Mouse (Mus musculus) left cerebral cortex, adult 11 months (tissue): Measurements from ENCODE around the gene Zfp286.
"Not testable (repeated sequence)": the region's sequence is repeated elsewhere in the genome, so short reads cannot be mapped to it uniquely, and the experiment has no call there.

ENCODE experiments used
- DNase-seq: peaks from one replicate; pipeline ENCODE4 v3.0.0; 2022; ENCODE audit warnings: low spot score

The Zfp286 gene

DNA sequence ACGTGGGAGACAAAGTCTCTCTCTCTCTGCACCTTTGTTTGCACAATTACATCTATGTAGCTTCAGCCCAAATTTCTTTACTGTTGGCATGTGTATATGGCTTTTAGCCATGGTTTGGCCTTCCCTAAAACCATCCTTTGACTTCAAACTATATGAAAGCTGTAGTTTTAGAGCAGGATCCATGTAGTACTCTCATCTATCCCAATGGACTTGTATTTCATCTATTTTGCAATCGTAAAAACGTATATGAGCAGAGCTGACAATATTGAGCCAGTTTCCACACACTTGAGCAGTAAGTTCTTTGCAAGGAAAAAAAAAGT lies 315 bp upstream of the Zfp286 start:
- DNase-seq, result no peak

DNA sequence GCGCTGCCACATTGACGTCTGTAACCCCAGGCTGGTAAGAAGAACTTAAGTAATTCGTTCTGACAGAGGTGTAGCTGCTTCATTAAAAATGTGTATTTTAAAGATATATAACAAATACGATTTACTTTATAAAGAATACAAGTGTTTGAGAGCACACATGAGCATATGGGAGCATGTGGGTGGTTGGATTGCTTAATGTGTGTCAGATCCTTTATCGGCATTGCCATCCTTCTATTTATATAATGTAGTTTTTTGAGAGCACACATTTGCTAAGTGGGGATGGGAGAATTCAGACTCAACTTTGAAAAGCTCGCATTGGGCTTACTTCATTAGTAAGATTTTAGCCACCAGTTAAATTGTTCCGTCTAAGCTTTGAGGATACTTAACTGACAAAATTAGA lies 12.8 kb downstream of the Zfp286 start:
- no peak for DNase-seq

DNA sequence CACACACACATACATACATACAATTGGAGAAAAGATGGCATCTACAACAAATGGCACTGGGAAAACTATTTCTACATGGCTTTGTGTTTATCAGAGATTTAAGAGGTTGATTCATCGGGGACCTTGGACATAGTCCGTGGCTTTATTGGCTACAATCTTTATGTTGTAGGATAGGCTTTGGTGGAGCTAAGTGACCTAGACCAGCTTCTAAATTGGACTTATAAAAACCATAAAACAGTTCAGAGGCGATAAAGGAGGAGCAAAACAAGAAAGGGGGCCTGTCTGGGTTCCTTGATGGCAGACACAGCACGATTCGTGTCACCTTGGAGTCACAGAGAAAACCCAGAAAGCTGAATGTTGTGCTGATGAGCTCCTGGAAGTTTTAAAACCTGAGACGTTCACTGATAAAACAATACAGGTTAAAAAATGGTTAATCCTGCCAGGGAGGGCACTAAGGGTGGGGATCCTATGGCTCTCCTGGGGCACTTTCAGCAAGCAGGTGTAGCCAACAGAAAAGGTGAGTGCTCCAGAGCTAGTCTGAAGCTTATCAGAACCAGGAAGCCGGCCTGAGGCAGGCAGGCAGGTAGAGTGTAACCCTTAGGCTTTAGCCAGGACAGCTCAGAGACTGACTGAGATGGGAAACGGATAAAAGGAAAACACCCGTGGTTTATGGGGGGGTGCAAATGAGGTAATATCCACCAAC lies 28.4 kb downstream of the Zfp286 start:
- no peak for DNase-seq

DNA sequence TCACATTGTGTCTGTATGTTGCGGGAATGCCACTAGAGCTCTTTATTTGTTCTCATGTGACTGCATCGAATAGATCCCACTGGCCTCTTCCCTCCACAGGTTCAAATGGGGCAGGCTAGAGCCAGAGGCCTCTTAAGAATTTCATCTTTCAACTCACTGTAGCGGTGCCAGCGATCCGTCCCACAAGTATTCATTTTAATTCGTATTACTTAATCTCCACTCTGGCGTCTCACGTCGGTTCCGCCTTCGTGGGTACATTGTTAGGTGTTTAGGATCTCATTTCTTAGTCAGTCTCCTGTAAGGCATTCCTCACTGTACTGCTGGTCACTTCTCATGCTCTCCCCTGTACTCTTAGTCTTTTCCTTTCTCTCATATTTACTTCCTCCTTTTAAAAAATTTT lies 30.8 kb downstream of the Zfp286 start:
- no peak for DNase-seq

DNA sequence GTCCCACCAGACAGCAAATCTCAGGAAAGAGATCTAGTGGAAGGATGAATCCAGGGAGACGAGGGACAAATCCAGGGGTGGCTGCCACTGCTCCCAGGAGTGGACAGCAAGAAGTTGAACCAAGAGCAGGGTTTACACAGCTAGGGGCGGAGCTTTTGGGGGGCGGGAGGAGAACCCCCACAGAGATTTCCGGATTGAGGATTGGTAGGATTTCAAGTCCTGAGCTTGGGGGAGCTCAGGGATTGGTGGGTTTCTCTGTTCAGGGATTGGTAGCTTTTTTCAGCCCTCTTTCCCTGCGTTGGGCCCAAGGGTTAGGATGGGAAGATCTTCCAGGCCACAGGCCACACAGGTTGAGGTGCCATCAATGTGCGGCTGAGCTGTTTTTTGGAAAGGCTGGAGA lies 31.4 kb downstream of the Zfp286 start:
- no peak for DNase-seq

DNA sequence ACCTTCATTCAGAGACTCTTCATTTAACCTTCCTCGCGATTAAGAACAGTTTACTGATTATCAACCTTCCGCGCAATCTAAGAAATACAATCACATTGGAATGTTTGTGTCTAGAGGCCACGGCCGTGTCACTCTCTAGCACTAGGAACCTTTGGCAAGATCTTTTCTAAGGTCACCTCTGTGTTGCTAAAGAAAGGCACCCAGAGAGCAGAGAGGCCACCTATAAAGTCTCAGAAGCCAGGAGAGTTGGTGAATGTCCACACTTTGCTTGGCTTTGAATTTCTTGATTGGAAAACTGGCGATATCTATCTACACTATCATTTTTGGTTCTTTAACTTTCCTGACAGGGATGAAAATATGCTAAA lies 32.1 kb downstream of the Zfp286 start:
- DNase-seq, result no peak

DNA sequence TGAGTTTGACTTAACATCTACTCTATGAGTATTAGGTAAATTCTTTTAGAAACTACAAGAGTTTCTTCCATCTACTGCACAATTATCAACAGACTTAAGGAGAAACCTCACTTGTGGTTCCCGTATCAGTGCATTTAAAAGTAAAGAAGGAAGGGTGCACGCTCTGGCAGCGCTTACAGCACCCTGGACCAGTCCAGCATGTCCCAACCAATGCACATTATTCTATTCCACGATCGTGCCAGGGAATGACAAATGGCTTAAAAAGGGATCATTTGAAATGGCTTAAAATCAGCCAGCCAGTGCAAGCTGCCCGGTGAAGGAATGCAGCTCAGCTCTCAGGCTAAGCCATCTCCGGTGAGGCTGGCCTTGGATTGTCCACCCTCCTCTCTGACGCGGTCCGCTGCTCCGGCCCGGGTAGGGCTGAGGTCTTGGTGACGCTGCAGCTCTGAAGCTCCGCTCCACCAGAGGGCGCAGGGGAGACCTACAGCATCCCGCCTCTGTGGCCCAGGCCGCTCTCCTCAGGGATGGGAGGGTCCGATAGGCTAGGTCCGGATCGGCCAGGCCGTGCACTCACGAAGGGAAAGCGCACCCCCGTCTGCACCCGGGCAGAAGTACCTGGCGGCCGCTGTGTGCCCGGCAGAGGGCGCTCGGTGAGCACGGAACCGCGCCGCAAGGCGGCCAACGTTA lies 32.7 kb downstream of the Zfp286 start:
- peak; percentile 85 for DNase-seq

DNA sequence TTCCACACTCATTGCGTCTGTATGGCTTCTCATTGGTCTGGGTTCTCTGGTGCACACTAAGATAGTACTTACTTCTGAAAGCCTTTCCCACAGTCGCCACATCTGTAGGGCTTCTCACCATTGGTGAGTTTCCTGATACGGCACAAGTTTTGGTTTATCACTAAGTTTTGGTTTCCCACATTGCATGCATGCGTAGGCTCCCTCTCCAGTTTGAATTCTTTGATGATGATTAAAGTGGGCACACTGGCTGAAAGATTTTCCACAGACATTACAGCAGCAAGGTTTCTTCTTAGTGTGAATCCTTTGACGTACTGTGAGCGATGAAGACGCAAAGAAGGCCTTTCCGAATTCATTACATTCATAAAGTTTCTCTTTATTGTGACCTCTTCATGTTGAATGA lies 36.5 kb downstream of the Zfp286 start, which contains the start of gene Gm10428:
TSS of gene Gm10428 (plus strand) at position 321 of the 400 bp plus-strand sequence.
- DNase-seq, result no peak

DNA sequence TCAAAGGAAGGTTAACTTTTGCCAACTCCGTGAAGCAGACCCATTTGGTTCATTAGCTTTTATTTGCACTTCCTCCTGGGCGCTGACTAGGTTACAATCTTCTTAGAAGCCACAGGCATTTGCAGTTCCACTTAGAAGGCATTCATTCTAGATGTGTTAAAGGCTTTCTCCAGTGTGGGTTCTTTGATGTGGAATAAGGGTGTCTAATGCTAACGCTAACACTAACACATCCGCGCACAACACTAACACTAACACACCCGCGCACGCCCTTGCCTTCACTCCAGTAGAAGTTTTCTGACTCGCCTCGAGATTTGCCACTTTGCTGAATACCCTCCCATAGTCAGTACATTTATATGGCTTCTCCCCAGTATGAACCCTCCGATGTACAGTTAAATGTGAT lies 37.1 kb downstream of the Zfp286 start:
- no peak for DNase-seq

DNA sequence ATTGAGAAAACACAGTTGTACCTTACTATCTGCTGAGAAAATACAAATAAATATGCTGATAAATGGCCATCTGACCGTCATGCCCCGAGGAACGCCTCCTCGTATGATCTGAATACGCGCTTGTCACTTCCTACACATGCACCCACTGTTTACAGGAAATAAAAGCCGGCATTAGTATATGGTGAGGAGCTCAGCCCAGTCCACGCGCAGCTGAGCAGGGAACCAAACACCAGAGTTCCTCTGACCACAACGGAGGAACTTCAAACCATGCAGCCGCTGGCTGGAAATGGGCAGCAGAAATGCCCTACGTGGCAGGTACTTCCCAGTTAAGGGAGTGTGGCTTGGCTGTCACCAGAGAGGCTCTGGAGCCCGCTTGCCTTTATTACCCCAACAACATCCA lies 39.8 kb downstream of the Zfp286 start:
- DNase-seq, result not testable (repeated sequence)

DNA sequence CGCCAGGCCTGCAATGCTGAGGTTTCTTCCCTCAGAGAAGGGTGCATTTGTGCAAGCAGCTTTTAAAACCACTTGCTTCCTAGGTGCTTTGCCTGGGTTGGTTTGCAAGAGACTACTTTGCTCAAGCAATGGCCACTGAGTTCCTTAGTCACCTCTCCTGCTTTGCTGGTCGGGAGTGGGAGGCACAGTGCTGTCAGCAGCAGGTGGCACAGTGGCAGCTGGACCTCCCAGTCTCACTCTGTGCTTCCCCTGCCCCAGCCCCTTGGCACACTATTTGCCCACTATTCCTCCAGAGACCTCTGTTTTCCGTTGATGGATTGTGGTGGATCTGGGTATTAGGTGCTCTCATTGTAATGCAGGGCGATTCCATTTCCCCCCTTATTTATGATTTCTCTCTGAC lies 41.2 kb downstream of the Zfp286 start:
- no peak for DNase-seq

DNA sequence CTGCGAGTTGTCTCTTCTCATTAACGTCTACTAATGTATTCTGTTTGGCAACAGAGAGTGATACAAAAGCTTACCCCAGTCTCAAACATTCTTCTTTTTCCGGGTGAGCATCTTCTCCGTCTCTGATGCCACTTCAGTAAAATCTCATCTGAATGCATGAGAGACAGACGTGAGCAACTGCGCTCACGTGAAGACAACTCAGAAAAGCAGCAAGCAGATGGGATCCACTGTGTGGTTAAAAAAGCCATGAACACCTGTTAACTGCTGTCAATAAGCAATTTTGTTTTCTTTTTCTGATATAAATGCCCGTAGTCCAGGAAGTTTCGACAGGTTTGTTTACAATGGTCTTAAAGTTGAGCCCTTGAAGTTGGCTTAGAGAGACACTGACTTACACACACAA lies 42.0 kb downstream of the Zfp286 start:
- no peak for DNase-seq

DNA sequence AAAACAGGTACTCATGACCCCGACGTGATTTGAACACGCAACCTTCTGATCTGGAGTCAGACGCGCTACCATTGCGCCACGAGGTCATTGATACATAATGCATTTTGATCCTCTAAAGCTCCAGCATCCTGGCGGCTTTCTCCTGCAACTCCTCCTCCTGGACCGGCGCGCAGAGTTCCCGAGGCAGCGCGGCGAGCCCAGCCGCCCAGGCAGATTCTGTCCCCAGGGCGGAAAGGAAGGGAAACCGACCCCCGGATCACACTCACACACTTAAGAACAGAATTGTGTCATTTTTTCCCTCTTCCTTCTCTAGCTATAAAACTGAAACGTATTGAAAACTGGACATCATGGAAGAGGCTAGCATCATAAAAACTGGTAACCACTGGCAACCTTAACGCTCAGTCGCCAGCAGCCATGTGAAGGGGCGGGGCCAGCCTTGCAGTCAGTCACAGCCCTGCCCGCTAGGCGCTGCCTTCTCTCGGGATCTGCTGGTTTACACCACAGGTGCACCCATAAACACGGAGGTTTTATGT lies 43.2 kb downstream of the Zfp286 start:
- peak; percentile 50 for DNase-seq

DNA sequence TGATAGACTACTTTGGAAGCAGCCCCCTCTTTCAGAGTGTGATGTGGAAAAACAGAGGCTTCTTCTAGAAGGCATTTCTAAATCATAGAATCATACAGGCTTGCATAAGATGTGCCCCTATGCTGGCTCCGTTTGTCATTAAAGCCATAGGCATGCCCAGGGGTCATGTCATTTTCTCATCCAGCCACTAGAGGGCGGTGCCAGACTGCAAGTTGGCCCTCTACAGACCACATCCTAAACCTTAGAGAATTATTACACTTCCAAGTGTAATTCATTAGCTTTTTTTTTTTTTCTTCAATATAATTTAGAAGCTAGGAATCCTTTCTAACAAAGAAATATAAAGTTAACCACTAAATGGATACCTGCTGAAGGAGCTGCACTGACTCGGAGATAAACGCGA lies 45.2 kb downstream of the Zfp286 start:
- peak; percentile 43 for DNase-seq

DNA sequence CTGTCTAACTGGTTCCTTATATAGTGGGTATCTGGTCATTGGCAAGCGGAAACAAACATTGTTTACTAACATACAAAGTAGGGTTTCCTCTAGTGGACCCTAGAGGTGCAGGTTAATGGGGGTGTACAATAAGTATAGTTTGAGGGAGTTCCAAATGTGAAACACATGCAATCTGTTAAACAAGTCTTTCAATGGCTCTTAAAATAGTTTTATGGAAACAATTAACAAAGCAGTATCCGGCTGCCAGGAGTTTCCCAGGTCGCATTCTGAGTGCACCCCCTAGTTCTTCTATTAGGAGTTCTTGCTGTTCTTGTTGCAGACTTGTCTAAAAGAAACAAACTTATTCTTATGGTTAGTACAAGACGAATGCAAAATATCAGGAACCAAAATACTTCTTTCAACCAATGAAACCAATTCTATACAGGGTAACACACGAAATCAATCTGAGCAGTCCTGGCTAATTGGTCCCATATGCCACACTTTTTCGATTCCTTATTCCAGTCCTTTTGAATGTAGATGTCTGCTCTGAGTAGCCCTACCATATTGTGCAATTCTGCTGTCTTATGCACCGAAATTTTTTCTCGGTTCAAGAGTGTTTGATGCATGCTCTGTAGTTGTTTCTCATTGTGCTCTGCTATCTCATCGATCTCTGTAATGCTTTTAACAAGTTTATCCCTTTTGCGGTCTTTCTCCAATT lies 46.9 kb downstream of the Zfp286 start:
- DNase-seq, result no peak

DNA sequence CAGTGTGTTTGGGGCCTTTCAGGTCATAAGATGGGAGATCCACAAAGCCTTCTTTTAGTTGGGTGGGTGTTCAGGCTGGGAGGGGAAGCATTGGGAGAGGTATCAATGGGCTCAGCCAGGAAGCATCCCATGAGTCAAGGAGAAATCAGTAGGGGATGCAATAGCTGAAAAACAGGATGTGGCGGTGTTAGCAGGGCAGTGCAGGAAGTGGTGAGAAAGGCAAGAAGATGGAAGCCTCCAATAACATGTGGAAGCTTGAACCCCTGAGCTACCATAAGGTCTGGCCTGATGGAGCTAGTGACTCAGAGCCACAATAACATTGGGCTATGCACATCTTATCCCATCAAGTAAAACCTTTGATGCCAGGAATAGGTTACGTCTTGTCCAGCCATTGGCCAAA lies 48.1 kb downstream of the Zfp286 start:
- DNase-seq, result no peak

DNA sequence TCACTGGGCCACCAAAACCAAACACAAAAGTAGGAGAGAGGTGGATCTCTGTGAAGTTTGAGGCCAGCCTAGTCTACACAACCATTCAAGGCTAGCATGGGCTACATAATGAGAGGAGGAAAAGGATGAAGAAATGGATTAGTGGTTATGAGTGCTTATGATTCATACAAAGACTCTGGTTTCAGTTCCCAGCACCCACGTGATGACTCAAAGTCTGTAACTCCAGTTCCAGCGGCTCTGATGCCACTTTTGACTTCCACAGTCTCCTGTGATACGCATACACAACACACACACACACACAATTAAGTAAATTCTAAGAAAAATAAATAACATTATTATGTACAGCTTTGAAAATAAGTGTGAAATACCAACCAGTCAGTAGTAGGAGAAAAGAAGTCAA lies 56.6 kb downstream of the Zfp286 start:
- no peak for DNase-seq

DNA sequence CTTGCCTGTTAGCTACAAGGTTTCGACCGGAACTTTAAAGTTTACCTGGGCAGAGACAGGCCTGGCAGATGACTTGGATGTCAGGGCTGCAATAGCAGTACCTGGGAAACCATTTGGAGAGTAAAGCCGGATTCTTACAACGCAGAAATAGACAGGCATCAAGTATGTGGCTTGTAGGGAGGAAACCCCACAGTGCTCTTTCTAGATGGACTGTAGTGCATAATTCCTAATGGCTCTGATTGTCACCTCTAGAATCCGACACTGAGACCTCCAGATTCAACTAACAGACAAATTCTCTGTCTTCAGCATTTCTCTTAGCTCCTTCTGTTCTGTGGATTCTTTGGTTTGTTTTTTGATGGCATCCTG lies 57.3 kb downstream of the Zfp286 start:
- no peak for DNase-seq

DNA sequence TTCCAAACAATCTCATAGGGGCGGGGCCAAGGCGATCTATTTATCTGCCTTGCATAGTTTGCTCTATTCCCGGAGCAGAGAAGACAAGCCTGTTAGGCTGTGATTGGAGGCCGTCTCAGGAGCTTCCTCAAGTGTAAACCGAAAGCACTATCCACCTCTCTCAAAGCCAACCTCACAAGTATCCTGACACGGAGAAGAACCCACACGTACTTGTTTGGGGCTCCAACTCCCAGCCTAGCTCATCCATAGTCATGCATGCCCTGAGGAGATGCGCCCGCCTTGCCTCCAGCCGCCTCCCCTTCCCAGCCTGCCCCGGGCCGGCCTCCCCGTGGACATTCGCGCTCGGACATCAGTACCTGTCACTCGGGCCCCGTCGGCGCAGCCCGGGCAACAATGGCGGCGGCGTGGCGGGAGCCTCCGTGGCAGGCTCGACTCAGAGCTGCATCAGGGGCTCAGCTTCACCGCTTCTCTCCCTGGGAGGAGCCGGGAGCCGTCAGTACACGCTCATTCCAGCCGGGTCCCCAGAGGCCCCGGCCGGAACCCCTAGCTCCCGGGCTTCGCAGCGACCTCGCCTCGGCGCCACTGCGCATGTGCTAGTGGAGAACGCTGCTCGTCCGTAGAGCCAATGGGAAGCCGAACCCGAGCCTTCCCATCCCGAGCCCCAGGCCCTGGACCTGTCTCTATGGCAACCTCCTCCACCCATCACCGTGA lies 57.8 kb downstream of the Zfp286 start, which contains the start of gene Zfp287:
TSS of gene Zfp287 (minus strand) at position 595 of the 711 bp plus-strand sequence.
- peak; percentile 92 for DNase-seq

DNA sequence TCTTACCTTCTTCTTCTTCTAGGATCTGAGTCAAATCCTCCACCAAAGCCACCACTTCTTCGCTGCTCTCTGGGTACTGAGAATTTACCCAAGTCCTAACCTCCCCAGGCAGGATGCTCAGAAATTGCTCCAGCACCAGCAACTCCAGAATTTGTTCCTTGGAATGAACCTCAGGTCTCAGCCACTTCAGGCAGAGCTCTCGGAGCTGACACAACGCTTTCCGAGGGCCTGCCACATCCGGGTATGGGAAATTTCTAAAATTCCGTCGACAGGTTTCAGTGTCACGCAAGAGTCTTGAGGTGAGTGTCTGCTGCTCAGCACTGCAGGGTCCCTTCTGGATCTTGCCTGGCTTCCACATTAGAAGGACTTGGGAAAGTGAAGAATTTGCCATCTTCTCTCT lies 61.0 kb downstream of the Zfp286 start:
- DNase-seq, result no peak

DNA sequence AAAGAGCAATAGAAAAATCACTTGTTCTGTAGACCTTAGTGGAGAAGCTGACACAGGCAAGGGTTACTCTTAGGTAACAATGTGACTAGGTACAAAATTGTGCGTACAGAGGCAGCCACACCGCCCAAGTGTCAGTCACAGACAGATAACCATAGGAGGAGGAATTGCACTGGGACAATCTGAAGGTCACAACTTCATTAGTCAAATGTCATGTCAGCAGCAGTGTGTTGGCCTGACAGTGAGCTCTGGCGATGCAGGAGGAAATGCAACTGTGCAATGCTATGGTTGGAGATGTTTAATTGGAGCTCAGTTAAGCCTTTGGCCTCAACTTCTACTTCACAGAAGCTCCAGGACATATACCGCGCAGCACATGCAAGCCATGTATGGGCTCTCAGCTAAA lies 78.6 kb downstream of the Zfp286 start:
- no peak for DNase-seq

DNA sequence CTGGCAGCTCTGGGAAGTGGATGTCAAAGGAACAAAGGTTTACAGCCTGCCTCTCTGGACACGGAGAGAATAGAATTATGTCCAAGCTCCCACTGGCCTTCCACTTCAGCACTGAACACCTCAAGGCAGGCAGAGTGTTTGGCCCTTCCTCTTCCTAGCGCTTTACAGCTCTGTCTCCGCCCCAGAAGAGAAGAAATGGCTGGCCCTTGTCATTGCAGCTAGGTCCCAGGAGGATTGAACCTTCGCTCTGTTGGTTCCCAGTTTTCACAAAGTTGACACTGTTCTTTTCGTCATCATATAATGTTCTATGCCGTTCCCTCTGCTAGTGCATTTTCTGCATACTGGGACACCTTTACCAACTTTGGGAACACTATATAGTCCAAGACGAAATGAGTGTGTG lies 81.0 kb downstream of the Zfp286 start:
- DNase-seq, result no peak

DNA sequence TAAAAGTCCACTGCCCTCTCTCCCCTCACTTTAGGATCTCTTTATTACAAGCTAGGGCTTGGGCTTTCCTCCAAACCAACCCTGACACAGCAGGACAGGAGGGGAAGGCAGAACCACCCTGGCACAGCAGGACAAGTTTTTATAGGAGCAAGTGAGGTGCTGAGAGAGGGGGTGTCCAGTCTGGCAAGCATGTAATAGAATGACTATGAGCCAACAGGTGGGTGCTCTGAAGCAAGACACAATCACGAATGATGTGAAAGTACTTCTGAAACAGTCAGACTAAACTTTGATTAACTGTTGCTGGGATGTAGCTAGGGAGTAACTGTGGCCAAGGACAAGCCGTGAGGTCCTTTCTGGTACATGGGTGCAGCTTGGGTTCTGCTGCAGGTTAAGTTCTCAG lies 83.1 kb downstream of the Zfp286 start:
- no peak for DNase-seq
